Comparison of ENCODE assay signal across 12 mouse cellular contexts in genomic region chr4:98603131-98603530, GRCm38 (mm10).
"Had no signal": no experiment of that assay in that cellular context is flagged by ENCODE, and none has a peak within 500 bp of the region (broad histone marks: within the 10 kb centered on the region; RNA-seq: fewer than 3 reads in every experiment).

No protein-coding gene starts in this region.

- H3K4me1 ChIP-seq: liver, embryonic 13.5 days had no signal

- H3K9ac ChIP-seq: liver, embryonic 13.5 days; midbrain, embryonic 13.5 days had no signal

- DNase-seq: kidney, adult 2 months; kidney, postnatal 10 days; kidney, postnatal 4 days; liver, embryonic 13.5 days; lung, adult 2 months; lung, postnatal 14 days; lung, postnatal 4 days; right cerebral cortex, postnatal 14 days; right cerebral cortex, postnatal 4 days had no signal

- H3K27me3 ChIP-seq: liver, embryonic 13.5 days; midbrain, embryonic 13.5 days had no signal

- H3K4me2 ChIP-seq: liver, embryonic 13.5 days; midbrain, embryonic 13.5 days had no signal

- H3K36me3 ChIP-seq: liver, embryonic 13.5 days; midbrain, embryonic 13.5 days had no signal

- H3K4me3 ChIP-seq: liver, embryonic 13.5 days; midbrain, embryonic 13.5 days had no signal

- ATAC-seq: intestine, postnatal 0 days; midbrain, embryonic 13.5 days had no signal

- H3K9me3 ChIP-seq: liver, embryonic 13.5 days; midbrain, embryonic 13.5 days had no signal

- H3K27ac ChIP-seq: liver, embryonic 13.5 days; midbrain, embryonic 13.5 days; stomach, postnatal 0 days had no signal
